Mouse (Mus musculus) inflammation-experienced regulatory T-cells, adult 6 months (primary cell): Measurements from ENCODE around the gene Sub1. TPM values are rescaled to one million over a fixed set of nuclear protein-coding genes. Genes with fewer than 3 reads are reported as not detected.
A peak's percentile ranks its signal among the peaks of the same experiment; 100 is the strongest.

ENCODE experiments used
- ATAC-seq: one replicate; pipeline ENCODE4 v1.8.0; 2017
- polyA plus RNA-seq, 3 experiments: library from polyadenylated mRNA; unstranded; fragments of 100-300 nt; shearing (Covaris generic); gene quantifications; one replicate each; pipeline ENCODE4 v1.2.1; 2017

Sub1 gene
- 1,000 to 10,000 TPM in 1 of 3 experiments, 100 to 1,000 TPM in 2; 740 to 1,497 (median 768) TPM for polyA plus RNA-seq

DNA sequence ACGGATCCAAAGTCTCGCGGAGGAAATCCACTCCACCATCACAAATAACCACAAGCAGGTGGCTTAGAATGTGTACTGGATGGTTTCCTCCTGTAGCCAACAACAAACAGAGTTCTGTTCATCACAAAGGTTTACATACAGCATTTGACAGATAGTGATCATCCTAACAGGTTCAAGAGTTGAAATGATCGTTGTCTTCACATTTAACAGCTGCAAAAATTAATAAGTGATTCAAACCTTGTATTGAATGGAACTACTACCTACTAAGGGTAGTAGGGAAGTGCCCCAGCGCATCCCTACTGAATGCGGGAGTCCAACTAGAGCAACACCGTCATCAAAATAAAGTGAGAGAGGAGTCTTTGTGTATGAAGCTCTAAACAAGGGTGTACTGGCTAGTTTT, at the start of gene Sub1:
Sub1 (minus strand) TSS at position 101 of the 400 bp plus-strand sequence.
- no peak for ATAC-seq

DNA sequence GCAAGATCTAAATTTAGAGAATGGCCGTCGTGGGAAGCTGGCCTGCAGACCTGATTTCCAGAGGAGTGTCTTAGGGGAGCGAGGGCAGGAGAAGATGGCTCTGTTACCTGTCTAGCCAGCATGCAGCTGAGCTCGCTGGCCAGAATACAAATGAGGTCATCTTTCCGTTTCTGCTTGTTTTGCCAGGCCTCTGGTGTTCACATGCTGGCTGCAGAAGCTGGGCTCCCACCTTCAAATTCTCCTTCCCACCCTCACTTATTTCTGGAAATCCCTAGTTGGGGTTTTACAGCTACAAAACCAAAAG, 43.6 kb upstream of the Sub1 start:
- ATAC-seq, result no peak

DNA sequence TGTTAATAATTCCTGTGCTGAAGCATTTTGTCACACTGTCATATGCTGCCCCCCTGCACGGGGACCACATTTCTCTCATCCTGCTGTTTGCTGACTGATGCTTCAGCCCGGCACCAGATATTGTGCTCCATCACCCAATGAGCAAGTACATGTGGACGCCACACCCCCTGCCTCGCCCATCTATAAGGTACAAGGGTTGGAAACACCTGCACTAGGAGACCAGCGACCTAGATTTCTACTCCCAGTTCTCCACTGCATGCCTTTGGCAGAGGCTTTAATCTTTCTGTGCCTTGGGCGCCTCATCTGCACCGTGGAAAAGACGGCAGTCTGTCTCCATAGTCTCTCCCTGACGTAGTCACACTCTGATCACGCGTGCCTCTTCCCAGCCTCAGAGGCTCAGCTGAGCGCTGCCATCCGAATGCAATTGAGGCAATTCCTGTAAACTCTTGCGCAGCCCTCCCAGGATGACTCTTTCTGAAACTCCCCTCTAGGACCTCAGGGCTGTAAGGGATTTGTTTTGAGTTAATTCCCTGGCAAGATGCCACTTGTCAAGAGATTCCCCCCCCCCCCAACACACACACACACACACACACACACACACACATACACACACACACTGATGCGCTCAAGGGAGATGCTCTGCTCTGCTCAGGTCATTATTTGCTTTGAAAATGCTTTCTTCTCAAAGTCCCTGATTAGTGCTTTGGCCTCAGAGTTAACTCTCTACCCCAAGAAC, 43.1 kb upstream of the Sub1 start:
- ATAC-seq, result no peak

DNA sequence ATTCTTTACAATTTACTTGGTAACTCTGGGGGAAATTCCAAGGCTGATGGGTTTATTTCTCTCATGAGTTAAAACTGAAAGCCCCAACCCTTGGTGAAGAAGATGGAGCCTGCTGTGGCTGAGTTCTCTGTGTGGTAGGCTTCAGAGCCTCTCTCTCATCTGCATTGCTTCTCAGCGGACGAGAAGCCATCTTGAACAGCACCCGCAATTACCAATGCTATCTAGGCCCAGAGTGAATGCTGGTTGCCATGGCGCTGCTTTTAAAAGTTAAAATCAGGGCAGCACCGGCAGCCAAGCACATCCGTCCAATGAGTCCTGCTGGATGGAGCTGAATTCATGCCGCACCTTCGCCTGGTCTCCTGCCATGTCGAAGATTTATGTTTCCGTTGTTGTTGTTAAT, 42.5 kb upstream of the Sub1 start:
- no peak for ATAC-seq

DNA sequence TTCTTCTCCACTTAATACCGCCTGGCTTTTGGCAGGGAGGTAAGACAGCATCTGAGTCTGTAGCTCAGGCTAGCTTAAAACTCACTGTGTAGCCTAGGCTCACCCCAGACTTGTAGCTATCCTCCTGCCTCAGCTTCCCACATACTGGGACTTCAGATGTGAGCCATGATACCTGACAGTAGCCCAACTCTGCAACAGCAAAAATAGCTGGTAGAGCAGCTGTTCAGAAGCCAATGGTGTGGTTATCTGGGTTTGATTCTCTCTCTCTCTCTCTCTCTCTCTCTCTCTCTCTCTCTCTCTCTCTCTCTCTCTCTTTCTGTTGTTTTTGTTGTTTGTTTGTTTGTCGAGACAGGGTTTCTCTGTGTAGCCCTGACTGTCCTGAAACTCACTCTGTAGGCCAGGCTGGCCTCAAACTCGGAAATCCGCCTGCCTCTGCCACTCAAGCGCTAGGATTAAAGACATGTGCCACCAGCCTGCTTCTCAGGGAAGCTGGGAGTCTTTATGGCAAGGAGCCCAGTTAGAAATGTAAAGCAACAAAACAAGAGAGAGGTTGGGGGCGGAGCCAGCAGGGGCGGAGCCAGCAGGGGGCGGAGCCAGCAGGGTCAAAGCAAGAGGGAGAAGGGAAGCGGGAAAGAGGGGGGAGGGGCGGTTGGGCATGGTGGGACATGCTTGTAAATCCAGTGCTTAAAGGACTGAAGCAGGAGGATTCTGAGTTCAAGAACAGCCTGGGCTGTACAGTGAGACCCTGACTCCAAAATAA, 41.3 kb upstream of the Sub1 start:
- no peak for ATAC-seq

DNA sequence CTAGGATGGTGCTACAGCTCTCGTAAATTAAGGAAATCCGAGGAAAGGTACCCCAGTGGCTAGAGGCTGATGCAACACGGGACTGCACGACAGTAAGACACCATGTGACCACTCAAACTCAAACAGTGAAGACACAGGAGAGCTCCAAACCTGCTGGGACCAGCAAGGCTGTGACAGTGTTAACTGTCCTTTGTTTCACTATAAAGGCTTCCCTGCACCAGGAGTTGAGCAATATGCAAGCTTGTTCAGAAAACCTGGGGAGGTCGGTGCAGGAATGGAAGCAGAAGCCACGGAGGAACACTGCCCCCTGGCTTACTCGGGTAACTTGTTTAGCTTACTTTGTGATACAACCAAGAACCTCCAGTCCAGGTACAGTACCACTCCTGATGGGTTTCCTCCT, 40.4 kb upstream of the Sub1 start:
- ATAC-seq, result peak; percentile 72

DNA sequence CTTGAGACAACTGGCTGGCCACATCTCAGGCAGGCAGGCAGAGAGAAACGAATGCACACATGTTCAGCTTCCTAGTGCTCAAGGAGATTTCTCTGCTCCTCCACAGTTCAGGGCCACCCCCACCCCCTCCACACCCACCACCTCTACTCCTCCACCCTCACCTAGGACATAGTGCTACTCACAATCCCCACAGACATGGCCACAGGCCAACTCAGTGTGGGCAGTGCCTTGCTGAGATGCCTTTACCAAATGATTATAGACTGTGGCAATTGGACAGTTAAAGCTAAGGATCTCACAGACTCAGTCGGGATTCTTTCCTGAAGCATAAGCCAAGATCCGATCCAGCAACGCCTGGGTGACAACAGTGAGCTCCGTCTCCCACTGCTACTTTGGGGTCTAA, 39.9 kb upstream of the Sub1 start:
- ATAC-seq, result no peak

DNA sequence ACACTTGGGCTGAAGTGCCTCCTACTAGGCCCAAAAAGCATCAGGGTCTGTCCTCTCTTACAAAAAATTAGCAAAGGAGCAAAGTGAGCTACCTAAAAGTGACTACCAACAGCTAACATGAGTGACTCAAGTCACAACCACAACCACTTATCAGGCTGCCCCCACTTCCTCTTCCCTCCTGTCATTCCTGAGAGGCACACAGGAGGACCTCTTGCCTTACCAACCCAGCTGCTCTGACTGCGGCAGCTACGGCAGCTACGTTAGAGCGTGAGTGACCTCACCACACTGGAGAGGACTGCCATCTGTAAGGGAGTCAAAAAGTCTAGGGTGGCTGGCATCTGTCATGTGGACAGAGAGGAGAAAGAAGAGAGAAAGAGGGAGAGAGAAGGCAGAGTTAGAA, 37.5 kb upstream of the Sub1 start:
- no peak for ATAC-seq

DNA sequence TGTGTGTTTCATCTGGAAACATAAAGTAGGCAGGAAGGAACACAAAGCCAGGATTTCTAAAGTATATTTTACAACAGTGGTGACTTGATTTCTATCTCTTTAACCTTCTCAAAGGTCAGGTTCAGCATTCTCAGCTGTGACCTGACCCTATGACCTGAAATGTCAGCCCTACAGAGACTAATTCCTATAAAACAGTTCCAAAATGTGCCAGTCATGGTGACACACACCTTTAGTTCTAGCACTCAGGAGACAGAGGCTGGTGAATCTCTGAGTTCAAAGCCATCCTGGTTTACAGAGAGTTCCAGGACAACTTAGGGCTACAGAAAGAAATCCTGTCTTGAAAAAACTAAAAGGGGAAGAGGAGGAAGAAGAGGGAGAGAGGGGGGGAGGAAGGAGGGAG, 36.4 kb upstream of the Sub1 start:
- no peak for ATAC-seq

DNA sequence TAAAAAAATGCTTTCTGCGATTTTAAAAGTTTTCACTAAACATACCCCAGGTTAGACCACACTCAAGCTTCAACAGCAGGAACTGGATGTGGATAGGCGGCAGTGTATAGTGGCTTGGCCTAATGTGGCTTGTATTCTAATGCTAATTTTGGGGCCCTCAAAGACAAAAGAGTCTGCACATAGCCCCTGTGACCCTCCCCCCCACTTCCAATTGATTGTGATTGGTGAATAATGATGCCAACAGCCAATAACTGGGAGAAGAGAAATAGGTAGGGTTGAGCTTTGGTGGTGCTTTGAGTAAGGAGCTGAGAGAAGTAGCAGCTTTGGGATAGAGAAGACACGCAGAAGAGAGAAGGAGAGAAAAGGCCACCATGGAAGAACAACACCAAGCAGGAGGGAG, 35.7 kb upstream of the Sub1 start:
- ATAC-seq, result no peak

DNA sequence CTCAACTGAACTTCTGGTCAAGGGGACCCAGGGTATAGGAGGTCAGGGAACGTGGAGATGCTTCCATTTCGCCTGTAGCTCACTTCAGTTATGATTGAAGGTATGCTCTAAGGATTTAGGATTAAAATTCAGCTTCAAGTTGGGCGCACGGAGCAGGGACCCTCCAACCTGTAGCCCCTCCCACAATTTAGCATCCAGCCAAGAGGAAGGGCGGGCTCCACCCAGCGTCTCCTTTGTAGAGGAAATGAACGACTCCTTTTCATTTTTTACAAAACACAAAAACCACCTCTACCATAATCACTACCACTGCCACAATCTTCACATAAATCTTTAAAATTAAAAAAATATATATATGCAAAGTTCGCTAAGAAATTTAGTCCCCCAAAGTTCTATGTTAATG, 35.1 kb upstream of the Sub1 start:
- no peak for ATAC-seq

DNA sequence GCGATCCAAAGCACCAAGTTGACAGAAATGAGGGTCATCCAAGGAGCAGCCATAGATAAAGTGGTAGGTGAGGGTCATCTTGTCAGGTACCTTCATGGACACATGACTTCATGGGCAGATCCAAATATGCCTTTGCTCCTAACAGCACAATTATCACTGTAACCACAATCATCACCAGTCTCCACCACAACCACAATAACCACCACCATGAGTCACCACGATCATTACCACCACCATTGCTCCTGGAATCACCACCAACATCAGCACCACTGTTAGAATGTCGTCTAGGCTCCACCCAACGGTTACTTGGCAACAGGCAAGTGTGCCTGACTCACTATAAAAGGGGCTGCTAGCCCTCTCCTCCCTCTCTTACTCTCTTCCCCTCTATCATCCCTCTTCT, 33.4 kb upstream of the Sub1 start:
- ATAC-seq, result no peak

DNA sequence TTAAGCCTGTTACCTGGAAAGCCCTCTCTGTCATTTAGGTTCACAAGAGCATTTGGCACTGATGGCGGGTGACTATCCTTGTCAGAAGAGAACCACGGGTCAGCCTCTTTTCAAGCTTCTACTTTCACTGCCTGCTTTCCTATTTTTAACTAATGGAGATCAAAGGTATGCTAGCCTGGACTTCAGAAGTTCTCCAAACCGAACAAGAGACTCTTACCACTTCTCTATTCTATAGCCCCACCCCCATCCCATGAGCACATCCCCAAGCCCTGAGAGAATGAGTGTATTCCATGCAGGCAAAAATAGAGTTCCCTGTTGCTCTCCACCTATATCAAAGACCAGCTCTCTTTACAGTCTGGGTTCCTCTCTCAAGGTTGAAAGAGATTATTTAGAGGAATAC, 31.0 kb upstream of the Sub1 start:
- ATAC-seq, result no peak

DNA sequence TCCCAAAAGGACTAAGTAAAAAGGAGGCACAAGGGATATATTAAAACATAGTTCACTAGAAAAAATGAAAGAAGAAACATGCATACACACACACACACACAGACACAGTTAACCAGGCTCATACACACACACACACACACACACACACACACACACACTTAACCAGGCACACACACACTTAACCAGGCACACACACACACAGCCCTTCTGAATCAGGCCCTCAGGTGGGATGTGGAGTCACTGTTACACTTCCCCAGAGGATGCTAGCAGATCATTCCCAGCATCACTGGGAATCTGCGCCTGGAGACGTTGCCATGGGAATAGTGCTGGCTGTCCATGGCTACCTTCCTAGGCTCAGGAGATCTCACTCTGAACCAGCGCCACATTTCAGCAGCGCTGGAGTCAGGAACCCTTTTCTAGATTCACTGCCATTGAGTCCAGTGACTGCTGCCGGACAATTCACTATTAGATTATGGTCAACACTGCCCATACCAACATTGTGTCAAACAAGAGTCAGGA, 30.2 kb upstream of the Sub1 start:
- ATAC-seq, result no peak

DNA sequence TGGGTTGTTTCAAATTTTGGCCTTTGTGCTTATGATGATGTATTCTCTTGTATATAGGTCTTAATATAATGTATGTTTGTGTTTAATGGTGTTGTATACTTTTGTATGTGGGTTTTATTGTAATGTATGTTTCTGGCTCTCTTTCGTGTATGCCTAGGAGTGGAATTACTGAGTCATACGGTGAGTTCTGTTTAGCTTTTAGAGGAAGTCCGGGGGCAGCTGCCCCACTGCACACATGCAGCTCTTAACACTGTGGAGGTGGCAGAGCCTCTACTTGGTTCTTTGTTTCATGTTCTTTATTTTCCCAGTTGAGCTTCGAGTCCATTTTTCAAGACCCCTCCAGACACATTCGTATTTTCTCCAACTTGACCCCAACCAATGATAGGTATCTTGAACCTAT, 29.2 kb upstream of the Sub1 start:
- no peak for ATAC-seq

DNA sequence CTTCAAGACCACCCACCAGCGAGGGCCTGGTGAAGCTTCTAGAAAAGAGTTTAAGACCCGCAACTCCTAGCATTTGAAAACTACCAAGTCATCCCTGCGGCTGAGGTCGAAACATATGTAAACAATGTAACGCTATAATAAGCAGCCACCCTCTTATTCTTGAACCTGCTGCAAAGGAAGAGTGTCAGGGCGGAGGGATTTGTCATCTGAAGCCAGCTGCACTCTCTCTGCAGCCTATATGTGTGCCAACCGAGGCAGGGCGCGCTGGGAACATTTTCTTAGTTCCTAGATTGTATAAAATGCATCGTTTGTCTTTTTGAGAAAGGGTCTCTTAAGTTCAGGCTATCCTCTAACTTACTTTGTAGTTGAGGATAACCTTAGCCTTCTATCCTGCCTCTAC, 28.6 kb upstream of the Sub1 start:
- no peak for ATAC-seq

DNA sequence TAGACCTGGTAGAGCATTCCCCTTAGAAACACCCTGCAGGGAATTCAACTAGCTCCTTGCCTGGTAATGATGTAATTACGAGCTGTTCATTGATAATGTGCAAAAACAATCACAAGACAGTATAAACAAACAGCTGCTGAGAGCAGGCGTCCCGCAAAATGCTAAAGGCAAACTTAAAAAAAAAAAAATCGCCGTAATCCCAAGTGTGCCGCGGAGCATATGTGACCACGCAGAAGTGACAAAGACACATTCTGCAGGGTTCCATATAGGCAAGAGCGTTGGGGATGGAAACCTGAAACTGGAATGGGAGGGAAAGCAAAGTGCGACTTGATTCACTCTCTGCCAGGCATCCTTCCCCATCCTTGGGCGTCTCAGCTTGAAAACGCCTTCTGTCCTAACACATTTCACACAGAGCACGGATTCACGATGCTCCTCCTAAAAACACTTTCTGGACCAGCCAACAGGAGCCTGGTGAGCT, 28.0 kb upstream of the Sub1 start:
- ATAC-seq, result no peak

DNA sequence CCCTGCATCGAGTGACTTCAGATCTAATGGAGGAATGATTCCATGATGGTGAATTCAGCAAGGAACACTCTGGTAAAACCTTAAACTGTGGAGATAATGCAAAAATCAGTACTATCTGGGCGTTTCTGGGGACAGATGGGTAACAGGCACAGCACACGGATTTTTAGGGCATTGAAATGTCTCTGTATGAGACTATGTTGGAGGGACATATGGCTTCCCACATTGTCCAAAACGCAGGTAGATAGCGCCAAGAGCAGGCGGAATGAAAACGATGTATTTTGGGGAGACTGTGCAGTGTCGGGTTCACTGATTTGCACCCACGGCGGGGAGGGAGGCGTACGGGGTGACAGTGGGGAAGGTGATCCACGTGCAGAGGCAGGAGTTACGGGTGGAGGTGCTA, 22.7 kb upstream of the Sub1 start:
- ATAC-seq, result no peak

DNA sequence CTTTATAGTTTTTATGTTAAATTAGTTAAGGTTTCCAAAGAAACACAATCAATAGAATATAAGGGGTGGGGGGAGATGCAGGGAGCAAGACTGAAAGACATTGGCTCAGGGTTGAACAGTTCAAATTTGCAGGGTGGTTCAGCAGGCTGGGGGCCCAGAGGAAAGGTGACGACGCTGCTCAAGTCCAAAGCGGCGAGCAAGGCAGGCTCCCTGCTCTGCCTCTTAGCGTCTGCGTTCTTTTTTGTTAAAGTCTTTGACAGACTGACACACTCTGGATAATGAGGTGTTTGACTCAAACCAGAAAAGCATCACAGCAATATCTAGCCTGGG, 21.6 kb upstream of the Sub1 start:
- ATAC-seq, result no peak

DNA sequence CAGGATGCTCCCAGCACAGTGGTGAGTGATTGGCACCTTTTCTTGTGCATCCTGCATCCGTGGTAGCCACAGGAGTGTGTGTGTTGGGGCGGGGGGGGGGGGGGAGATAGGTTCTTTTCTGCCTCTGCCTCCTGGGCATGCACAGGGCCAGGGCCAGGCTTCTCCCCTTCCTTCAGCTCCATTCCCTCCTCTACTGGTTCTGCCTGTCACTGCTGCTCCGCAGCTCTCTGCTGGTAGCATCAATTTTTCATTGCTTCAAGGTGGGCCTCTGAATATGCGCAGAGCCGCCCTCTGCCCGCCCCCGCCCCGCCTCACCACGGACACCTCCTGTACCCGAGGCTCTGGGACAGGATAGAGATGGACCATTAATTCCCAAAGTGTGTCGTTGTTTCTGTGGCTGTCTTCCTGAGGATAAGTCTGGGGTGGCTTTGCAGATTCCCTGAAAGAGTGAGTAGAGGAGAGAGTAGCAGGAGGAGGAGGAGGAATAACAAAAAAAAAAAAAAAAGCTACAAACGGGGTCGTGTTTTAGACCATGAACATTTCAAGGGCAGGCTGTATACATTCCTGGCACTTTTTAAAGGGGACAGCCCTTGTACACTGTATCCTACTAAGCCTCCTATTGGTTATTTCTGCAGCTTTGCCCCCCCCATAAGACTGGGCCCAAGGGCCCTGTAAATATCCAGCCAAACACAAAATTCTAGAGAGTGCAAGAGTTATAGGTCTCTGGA, 21.1 kb upstream of the Sub1 start:
- ATAC-seq, result no peak

DNA sequence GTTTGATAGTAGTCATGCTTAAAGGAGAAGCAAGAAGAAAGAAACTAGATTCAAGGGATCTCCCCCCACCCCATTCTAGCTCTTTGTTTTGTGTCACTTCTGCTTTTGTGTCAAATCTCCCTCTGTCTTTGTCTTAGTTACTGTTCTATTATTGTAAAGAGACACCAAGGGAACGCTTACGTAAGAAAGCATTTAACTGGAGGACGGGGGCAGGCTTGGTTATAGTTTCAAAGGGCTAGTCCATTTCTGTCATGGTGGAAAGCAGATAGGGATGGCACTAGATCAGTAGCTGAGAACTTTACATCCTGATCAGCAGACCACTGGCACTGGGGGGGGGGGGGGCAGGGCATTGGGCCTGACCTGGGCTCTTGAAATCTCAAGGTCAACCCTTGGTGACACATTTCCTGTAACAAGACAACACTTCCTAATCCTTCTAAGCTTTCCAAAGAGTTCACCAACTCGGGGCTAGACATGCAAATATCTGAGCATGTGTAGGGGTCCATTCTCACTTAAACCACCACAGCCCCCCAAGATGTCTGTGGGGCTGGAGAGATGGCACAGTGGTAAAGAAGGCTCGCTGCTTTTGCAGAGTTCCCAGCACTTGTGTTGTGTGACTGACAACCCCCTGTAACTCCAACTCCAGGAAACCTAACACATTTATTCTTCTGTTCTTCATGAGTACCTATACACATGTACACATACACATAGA, 17.6 kb upstream of the Sub1 start:
- no peak for ATAC-seq

DNA sequence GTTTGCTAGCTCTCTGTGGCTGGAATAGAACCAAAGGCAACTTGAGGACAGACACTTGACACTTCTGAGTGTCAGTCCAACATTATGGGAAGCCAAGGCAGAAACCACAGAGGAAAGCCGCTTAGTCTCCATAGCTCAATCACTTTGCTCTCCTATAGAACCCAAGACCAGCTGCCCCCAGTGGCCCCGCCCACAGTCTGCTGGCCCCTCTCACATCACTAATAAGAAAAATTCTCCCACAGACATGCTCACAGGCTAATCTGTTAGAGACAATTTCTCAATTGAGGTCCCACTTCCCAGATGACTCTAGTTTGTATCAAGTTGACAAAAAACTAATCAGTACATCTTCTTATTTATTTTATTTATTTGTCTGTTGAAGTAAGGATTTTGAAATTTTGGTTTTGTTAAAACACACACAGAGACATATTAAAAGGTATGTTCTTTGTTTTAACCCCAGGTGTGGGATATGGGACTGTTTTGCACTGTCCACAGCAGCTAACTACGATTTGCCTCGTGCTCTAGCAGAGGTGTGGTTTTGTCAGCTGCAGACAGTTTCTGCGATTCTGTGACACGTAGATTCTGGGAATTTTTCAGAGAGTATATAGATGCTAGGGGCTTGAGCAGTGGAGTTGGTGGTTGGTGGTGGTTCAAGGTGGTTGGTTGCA, 16.9 kb upstream of the Sub1 start:
- ATAC-seq, result no peak
